Mouse (Mus musculus) left cerebral cortex, adult 18-20 months (tissue): ENCODE measurements around the gene Aadacl3. TPM values are rescaled to one million over a fixed set of nuclear protein-coding genes. Genes with fewer than 3 reads are reported as not detected.

Experiments
- DNase-seq, 2 experiments: peaks; one replicate each; pipeline ENCODE4 v3.0.0; 2021 to 2022; ENCODE audit warnings: low spot score in 2 of 2, mixed read lengths in 1 of 2
- long read RNA-seq, 2 experiments: library from polyadenylated mRNA; stranded (forward); transcript quantifications; one replicate each; pipeline ENCODE4 v2.0.0; 2021
- total RNA-seq, 2 experiments: library from RNA; stranded (reverse); gene quantifications; 2 replicates each; pipeline ENCODE4 v1.2.3; 2021

Aadacl3 gene
- total RNA-seq = not detected
- long read RNA-seq, experiment 1 = 0 reads
- long read RNA-seq, experiment 2 = 0 reads

- no peak for DNase-seq
These were observed at the start of gene Aadacl3 for GRCm38 (mm10) chr4:144463656-144464055. TSS of gene Aadacl3 (minus strand) at chr4:144463756.

- DNase-seq = no peak
These were observed 43.0 kb upstream of the Aadacl3 start for GRCm38 (mm10) chr4:144506518-144506917.

- no peak for DNase-seq
These were observed 29.8 kb upstream of the Aadacl3 start for GRCm38 (mm10) chr4:144493331-144493730.

- no peak for DNase-seq
These were observed 4.5 kb upstream of the Aadacl3 start for GRCm38 (mm10) chr4:144468091-144468490.

GRCm38 (mm10) chr4:144465206-144465605 lies 1.6 kb upstream of the Aadacl3 start:
- DNase-seq = no peak

- DNase-seq = no peak
These were observed 10.3 kb downstream of the Aadacl3 start, which contains the start of gene Gm9944 for GRCm38 (mm10) chr4:144453217-144453616. TSS of gene Gm9944 (minus strand) at chr4:144453317.

GRCm38 (mm10) chr4:144448546-144448945 lies 15.0 kb downstream of the Aadacl3 start:
- DNase-seq = no peak

- no peak for DNase-seq
These were observed 22.0 kb downstream of the Aadacl3 start for GRCm38 (mm10) chr4:144441582-144441981.

- DNase-seq = no peak
These were observed 22.5 kb downstream of the Aadacl3 start for GRCm38 (mm10) chr4:144441095-144441494.

- DNase-seq = no peak
These were observed 24.9 kb downstream of the Aadacl3 start, which contains the start of gene 1700012P22Rik for GRCm38 (mm10) chr4:144438672-144439071. TSS of gene 1700012P22Rik (minus strand) at chr4:144438772.

GRCm38 (mm10) chr4:144433216-144433615 lies 30.3 kb downstream of the Aadacl3 start:
- no peak for DNase-seq

- no peak for DNase-seq
These were observed 32.8 kb downstream of the Aadacl3 start for GRCm38 (mm10) chr4:144430723-144431122.

- DNase-seq = peak in 1 of 2 experiments; percentile 7
These were observed 34.7 kb downstream of the Aadacl3 start for GRCm38 (mm10) chr4:144428868-144429267.

GRCm38 (mm10) chr4:144424590-144424989 lies 39.0 kb downstream of the Aadacl3 start:
- no peak for DNase-seq

- no peak for DNase-seq
These were observed 42.9 kb downstream of the Aadacl3 start for GRCm38 (mm10) chr4:144420644-144421043.

GRCm38 (mm10) chr4:144408290-144408689 lies 55.3 kb downstream of the Aadacl3 start, which contains the start of gene Pramef12:
TSS of gene Pramef12 (minus strand) at chr4:144408464.
- no peak for DNase-seq

GRCm38 (mm10) chr4:144406261-144406660 lies 57.3 kb downstream of the Aadacl3 start:
- no peak for DNase-seq

- no peak for DNase-seq
These were observed 59.0 kb downstream of the Aadacl3 start for GRCm38 (mm10) chr4:144404456-144405086.

Other genes with a start within 250 kb of the Aadacl3 start
- gene Pramel5, start 183.3 kb downstream of the Aadacl3 start, total RNA-seq = not detected
- gene Gm13128, start 133.5 kb downstream of the Aadacl3 start, total RNA-seq = not detected
- not detected for gene Gm13119, start 105.8 kb downstream of the Aadacl3 start, total RNA-seq
- gene Pramef20, start 85.8 kb downstream of the Aadacl3 start, total RNA-seq = not detected
- gene Pramef12, start 55.3 kb downstream of the Aadacl3 start, total RNA-seq = not detected
- gene 1700012P22Rik, start 25.0 kb downstream of the Aadacl3 start, total RNA-seq = not detected
- not detected for gene Gm9944, start 10.4 kb downstream of the Aadacl3 start, total RNA-seq
- not detected for gene 9430007A20Rik, start 56.1 kb upstream of the Aadacl3 start, total RNA-seq
- not detected for gene Gm13124, start 101.4 kb upstream of the Aadacl3 start, total RNA-seq
- gene Aadacl4, start 150.0 kb upstream of the Aadacl3 start, total RNA-seq = not detected
- not detected for gene Gm436, start 222.6 kb upstream of the Aadacl3 start, total RNA-seq